Mouse (Mus musculus) lung, adult 18-20 months (tissue): Measurements from ENCODE around the gene Cul4a.
A peak's percentile ranks its signal among the peaks of the same experiment; 100 is the strongest.
"Not testable (repeated sequence)": the region's sequence is repeated elsewhere in the genome, so short reads cannot be mapped to it uniquely, and the experiment has no call there.

ENCODE experiments used
- DNase-seq, 2 experiments: peaks; one replicate each; pipeline ENCODE4 v3.0.0; 2022; ENCODE audit warnings: mixed read lengths in 2 of 2

The Cul4a gene

DNA sequence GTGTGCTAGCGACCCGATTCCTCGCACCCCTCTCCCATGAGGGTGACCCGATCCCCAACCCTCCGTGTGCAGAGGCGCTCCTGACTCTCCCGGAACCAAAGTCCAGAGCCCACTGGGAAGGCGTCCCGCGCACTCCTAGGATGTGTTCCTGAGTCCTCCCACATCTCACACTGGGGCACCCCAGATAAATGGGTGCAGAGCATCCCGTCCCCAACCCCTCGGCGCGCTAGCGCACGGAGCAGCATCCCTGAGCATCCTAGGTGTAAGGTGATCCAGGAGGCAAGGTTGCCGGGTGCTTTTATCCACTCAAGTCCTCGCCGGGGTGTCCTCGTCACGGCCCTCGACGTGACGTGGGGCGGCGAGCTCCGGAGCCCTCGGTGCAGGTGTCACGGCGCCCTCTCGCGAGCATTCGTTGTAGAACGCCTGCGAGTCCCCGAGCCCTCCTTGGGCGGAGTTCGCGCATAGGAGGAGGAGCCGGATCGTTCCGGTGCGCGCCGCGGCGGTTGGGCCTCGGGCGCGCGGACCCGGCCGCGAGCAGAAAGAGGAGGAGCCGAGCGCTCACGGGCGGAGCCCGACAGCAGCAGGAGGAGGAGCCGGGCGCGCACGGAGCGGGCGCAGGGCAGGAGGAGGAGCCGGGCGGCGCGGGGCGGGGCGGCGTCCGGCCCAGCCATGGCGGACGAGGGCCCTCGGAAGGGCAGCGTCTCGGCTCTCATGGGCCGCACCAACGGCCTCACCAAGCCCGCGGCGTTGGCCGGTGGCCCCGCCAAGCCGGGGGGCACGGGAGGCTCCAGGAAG, at the start of gene Cul4a, which contains the start of gene Pcid2:
Cul4a (plus strand) TSS at position 535 of the 795 bp plus-strand sequence.
Pcid2 (minus strand) TSS at position 373 of the 795 bp plus-strand sequence.
- DNase-seq: peak; percentile 95 to 97

DNA sequence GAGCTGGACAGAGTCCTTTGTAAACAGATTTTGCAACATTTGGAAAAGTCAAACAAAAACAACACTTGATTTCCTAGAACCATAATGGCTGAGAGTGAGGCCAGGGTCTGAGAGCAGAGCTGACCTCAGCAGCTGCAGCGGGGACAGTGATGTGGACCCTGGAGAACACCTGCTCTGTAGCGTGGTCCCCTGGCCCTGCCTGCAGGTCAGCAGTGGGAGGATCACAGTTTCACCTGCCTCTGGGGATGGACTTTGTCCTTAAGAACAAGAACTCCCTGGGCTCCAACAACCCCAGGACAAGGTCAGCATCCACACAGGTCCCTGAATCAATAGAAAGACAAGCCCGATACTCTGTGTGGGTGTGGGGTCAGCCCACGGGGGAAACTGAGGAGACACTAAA, 48.1 kb upstream of the Cul4a start:
- peak in 1 of 2 experiments; percentile 19 for DNase-seq

DNA sequence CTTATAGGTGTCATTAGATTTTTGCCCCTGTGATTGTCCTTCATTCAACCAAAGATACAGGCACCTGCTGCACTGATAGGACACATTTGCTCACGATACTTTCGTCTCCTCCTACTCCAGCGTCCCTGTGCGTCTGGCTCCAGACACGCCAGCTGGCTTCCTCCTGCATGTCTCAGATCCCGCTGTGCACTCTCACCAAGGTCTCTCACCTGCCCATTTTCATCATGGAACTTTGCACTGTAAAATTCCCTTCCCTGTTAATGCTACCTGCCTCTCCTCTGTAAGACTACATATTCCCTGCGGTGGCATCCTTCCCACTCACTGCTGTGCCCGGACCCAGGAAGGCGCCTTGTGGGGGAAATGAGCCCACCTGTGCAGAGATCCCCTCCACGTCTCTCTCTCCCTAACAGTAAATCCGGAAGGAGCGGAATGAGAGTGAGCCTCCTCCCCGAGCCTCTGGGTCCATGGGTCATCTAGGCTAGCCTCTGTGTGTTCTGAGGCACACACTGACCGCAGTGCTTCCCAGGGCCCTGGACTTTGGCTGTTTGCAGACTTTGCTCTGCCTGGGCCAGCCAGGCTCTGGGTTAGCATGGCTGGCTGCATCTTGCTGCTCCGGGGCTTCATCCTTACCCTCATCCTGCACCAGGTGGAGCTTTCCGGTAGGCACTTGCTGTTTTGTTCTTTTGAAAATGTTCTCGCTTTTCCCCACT, 44.8 kb upstream of the Cul4a start, which contains the start of gene Proz:
Proz (plus strand) TSS at position 474 of the 710 bp plus-strand sequence.
- DNase-seq: no peak

DNA sequence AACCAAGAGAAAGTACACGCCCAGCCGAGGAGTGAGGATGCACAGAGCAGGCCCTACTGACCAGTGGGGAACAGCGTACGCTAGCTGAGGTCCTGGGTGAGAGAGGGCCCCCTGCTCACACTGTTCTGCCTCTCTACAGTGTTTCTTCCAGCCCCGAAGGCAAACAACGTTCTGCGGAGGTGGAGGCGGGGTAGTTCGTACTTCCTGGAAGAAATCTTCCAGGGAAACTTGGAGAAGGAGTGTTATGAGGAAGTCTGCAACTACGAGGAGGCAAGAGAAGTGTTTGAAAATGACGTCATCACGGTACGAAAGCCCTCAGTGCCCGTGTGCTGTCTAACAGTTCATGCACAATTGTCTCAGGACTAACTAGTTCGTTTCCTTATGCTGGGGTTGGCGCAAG, 42.3 kb upstream of the Cul4a start:
- DNase-seq: peak; percentile 55 to 66

DNA sequence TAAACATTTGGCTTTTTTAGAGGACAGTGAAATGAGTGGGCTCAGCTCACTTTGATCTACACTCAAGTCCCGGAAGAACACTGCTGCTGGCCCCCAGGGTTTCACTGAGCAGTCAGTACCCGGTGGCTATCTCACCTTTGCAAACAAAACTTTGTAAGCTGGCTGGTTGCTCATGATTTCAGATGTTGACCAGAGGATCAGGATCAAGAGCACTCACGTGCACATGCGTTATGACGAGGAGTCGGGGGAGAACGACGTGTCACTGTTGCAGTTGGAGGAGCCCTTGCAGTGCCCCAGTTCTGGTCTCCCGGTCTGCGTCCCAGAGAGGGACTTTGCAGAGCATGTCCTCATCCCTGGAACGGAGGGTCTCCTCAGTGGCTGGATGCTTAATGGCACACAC, 32.2 kb upstream of the Cul4a start:
- peak in 1 of 2 experiments; percentile 26 for DNase-seq

DNA sequence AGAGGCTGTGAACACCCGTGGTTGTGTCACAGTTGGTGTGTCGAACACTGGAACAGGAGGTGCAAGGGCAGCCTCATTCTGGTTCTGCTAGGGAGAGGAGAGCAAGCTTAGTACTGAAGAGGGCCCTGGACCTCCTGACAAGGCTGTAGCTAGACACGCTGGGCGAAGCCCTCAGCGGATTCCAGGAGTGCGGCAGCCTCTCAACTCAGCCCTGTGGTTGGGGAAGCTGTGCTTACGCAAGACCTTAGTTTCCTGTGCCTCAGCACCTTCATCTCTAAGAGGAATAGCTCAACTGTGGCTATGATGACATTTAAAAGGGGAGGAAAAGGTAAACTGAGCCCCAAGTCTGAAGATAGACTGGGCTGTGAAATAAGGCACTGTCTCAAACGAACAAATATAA, 30.4 kb upstream of the Cul4a start:
- peak; percentile 66 to 69 for DNase-seq

DNA sequence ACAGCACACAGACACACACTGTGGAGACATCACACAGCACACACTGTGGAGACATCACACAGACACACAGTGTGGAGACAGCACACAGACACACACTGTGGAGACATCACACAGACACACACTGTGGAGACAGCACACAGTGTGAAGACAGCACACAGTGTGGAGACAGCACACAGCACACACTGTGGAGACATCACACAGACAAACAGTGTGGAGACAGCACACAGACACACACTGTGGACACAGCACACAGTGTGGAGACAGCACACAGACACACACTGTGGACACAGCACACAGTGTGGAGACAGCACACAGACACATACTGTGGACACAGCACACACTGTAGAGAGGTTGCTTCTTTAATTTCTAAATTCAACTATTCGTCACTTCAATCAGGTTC, 29.8 kb upstream of the Cul4a start:
- not testable (repeated sequence) for DNase-seq

DNA sequence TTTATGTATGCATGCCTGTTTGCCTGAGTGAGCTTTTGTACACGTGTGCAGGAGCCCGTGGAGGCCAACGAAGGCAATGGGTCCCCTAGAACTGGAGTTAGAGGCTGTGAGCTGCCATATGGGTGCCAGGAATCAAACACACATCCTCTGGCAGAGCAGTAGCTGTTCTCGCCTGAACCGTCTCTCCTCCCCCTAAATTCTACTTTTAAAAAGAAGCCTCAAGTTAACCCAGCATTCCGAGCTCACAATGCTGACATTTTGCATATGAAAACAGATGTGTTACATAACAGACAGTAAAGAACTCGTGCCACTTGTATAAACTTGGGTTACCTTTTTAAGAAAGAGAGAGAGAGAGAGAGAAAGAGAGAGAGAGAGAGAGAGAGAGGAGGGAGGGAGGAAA, 27.9 kb upstream of the Cul4a start:
- no peak for DNase-seq

DNA sequence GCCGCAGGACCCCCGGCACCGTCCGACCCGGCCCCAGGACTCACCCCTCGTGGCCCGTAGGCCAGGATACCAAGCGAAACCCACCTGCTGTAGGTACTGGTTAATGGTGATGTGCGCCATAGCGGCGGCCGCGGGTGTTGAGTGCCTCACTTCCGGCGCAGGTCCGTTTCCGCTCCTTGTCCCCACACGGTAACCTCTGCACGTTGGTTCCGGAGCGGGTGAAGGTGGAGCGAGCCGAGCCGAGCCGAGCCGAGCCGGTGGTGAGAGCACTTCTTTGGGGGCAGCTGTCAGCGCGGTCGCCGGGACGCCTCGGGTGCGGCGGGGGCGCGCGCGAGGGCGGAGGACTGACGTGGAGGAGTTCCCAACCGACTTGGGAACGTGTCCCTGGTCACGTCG, 732 bp upstream of the Cul4a start:
- peak; percentile 89 to 90 for DNase-seq

DNA sequence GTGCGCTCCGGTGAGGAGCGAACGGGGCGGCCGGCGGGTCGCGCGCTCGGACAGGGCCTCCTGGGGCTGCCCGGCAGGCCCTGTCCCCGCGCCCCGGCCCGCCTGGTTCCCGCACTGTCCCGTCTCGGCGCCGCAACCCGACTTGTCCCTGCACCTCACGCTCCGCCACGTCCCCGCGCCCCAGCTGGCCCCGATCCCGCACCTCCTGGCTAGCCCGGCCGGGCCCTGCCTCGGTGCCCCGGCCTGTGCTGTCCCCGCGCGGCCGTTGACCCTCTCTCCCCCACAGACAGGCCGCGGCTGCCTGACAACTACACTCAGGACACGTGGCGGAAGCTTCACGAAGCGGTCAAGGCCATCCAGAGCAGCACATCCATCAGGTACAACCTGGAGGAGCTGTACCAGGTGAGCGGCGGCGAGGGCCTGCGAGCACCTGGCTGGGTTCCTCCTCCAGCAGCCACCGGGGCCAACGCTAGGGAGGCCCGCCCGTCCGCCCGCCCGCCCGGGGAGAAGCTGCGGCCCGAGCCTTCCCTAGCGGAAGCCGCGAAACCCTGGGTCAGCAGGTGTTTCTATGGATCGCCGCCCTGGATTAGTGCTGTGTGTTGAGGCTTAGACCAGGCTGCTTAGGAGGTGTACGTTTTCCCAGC, 609 bp downstream of the Cul4a start:
- peak; percentile 23 to 45 for DNase-seq

DNA sequence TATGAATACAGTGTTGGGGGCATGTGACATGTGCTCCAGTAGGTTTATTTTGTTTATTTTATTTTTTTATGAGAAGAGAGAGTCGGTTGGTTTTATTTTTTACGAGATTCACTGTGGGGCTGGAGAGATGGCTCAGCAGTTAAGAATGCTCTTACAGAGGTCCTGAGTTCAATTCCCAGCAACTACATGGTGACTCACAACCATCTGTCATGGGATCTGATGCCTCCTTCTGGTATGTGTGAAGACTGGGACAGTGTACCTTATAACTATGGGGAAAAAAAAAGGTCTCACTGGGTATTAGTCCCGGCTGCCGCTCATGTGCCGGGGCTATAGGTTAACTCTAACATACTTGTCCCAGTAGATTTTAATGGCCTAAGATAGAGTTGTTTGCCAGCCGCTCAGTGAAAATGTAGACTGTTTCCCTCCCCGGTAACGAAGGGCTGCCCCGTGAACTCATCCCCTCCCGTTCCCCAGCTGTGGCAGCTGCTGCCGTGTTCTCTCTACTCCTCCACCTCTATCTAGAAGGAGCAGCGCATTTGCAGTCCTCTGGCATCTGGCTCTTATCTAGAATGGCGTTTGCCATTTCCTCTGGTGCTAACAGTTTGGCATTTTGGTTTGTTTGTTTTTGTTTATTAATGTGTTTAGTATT, 2.7 kb downstream of the Cul4a start:
- DNase-seq: no peak

DNA sequence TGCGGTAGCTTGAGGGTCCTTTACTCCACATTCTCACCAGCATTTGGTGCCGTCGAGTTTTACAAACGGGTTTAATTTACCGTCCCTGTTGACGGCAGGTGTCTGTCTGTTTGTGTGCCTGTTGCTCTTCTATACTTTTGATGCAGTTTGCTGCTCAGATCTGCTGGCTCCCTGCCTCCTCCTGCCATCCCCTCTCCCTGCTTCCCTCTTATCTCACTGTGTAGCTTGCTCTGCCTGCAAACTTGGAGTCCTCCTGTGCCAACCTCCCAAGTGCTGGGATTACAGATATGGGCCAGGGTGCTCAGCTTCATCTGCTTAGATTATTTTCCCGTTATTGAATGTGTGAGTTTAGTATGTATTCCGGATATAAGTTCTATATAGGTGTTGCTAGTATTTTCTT, 3.5 kb downstream of the Cul4a start:
- DNase-seq: no peak

DNA sequence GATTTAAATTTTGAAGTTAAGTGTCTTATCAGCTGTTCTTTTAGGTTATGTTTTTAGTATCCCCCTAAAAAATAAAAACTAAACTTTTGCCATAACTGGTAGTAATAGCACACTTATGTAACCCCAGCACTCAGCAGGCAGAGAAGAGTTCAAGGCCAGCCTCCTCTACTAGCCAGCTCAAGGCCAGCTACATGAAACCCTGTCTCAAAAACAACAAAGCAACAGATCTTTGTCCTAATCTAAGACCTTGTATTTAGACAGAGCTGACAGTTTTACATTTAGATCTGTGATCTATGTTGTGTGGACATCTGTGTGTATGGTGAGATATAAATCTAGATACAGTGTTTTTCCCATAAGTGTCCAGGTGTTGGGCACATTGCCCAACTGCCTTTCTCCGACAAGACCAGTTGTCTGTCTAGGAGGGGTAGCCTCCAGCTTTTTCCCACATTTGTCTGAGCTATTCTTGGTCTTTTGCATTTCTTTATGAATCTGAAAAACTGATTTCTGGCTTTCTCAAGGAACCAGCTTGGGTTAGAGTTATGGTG, 4.1 kb downstream of the Cul4a start:
- no peak for DNase-seq

DNA sequence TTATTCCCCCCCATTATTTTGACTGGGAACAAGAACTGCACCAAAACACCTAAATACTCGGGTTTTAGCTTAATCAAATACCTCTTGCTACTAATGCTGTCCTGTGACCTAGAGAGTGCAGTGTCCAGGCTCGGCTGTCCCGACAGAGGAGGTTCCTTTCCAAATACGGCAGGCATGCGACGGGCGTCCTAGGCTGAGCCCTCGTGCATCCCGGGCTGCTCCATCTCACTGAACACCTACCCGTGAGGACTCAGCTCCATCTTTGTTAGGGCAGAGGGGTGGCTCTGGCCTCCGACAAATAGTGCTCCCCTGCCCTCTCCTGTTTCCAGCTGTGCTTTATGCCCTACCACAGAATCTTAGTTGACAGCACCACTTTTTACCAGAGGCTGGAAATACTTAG, 6.5 kb downstream of the Cul4a start:
- DNase-seq: no peak

DNA sequence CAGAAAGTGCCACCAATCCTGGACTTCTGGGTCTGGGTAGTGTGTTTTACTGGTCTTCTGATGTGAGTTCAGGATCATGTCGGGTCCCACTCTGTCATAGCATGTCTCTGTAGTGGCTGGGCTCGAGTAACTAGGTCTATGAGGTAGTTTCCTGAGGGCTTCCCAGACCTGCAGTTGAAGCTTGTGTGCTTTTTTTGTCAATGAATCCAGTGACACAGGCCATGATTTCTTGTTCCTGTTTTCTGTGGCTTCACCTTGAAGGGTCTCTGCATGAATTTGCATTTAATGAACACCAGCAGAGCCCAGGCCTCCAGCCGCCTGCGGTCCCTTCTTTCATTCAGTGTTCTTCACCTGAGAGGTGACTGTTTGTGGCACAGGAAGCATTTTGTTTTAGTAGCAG, 7.8 kb downstream of the Cul4a start:
- DNase-seq: no peak

DNA sequence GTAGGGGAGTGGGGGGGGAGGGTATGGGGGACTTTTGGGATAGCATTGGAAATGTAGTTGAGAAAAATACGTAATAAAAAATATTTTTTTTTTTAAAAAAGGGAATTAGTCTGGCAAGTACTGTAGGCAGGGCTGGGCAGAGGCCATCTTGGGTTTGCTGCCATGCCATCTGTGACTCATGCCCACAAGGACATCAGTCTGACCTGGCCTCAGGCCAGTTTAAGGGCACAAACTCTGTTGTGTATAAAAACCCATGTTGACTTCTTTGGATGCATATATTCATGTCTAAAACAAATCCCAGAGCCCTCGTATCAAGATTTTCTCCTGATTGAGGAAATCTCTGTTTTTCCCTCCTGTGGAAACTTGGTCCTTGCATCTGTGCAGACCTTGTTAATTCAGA, 11.7 kb downstream of the Cul4a start:
- no peak for DNase-seq

DNA sequence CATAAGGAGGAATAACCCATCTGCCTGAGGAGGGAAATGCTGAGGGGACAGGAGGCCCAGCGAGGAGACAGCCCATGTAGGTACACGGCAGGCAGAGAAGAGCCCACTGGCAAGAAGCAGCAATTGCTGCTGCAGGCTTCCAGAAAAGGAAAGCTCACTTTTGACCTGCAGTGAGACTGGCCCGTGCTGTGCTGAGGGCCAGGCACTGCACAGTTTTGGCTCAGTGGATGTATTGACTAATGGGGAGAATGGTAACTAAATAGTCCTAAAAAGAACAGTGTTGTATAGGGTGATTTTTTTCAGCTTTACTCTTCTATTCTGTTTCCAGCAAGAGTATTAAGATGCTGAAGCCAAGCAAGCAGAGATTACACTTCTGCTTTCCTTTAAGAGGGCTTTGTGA, 13.1 kb downstream of the Cul4a start:
- DNase-seq: no peak

DNA sequence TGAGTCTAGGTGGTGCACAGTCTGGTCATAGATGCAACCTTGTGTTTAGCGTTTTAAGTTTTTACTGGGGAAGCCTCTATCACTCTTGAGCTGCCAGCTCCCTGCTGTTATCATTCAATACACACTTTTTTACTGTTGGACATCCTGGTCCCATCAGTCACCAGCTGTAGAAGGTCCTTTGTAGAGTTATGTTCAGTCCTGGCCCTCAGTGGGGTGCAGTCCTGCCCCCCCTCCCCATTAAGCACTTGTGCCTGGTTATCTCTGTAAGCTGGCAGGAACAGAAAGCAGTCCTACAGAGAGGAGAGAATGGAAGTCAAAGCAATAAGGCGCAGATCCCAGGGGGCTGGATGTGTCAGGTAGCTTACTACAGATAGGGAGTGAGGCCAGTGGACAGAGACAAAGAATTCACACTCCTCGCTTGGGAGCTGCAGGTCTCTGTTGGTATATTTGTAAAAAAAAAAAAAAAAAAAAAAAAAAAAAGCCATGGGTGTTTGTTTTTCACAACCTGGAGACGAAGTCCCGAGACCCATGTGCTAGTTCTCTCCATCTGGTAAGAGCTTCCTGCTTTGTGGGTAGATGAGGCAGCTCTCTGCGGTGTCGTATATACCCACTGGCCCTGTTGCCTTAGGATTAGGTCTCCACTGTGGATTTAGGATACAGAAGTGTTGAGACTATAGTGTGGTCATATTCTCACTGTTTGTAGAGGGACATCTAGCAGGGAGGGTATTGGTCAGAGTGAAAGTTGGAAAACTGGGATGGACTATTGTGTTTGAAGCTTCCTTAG, 15.7 kb downstream of the Cul4a start:
- DNase-seq: no peak

DNA sequence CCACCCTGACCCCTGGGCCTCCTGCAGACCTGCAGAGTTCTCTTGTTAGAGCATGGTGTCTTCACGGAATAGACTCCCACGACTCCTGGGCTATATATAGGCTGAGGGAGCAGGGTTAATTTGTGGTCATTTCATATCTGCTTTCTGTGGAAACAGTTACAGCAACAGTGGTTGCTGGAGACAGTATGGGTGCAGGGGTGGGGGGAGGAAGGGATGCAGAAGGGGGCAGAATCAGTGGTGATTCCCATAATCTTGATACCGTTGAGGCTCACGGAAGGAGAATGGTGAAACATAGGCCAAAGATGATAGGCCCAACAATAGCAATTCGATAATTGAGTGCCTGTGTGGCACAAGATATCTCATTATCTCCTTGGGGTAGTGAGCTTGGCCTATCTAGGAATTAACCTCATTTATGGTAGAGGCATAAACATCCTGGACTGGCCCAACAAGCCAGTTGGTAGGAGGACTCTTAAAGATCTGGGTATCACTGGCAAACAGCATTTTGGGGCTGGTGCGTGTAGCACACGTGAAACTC, 17.5 kb downstream of the Cul4a start:
- DNase-seq: no peak

DNA sequence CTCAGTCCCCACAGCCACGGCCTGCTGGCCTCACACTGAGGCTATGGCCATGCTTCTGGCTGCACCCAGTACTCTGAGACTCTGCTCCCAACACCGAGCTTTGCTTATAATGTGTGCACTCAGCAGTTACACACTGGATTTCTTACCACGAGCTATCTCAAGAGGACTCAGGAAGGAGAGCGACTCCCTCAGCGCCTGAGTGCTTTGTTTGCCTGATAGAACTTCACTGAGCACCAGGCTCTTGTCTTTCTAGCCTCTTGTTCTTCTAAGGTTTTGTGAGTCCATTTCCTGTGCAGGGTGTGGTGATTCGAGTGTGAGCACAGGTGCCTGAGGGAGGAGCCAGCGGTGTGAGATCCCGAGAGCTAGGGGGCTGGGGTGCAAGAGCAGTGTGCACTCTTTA, 19.5 kb downstream of the Cul4a start:
- DNase-seq: peak in 1 of 2 experiments; percentile 4

DNA sequence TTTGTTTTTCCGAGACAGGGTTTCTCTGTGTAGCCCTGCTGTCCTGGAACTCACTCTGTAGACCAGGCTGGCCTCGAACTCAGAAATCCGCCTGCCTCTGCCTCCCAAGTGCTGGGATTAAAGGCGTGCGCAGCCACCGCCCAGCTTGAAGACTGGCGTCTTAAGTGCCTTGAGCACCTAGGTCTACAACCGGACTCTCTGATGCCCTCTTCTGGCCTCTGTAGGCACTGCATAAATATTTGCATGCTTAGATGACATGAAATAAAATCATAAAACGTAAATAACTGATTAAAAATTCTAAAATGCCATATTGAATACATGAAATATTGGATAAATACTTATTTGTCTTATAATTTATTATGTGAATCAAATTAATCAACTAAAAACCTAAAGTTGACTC, 26.8 kb downstream of the Cul4a start:
- peak; percentile 28 to 61 for DNase-seq
